Mouse (Mus musculus) hindbrain, postnatal 0 days (tissue): ENCODE data around the gene Gm49378. TPM values are rescaled to one million over a fixed set of nuclear protein-coding genes. Genes with fewer than 3 reads are reported as not detected.
A peak's percentile ranks its signal among the peaks of the same experiment; 100 is the strongest.

ENCODE experiments used
- ATAC-seq: fragments of 200-750 bp; cut with Nextera tagmentation; 2 replicates; pipeline ENCODE4 v1.8.0; 2017; ENCODE audit warnings: mild to moderate bottlenecking, moderate TSS enrichment, moderate library complexity
- DNase-seq: peaks from one replicate; pipeline ENCODE4 v3.0.0-alpha.2; 2015; ENCODE audit warnings: low spot score
- H3K27ac ChIP-seq: fragments of 300-500 bp; sonication (generic); 2 replicates; pipeline ENCODE4 v1.5.1; 2014; ENCODE audit warnings: mild to moderate bottlenecking
- H3K27me3 ChIP-seq: fragments of 300-500 bp; sonication (generic); 2 replicates; pipeline ENCODE4 v1.6.1; 2014; ENCODE audit warnings: low read length, mixed read lengths; ENCODE audit not compliant: insufficient read depth
- H3K36me3 ChIP-seq: fragments of 300-500 bp; sonication (generic); 2 replicates; pipeline ENCODE4 v1.6.1; 2014; ENCODE audit warnings: low read length, mixed read lengths; ENCODE audit not compliant: insufficient read depth
- H3K4me1 ChIP-seq: fragments of 300-500 bp; sonication (generic); 2 replicates; pipeline ENCODE4 v1.6.1; 2014; ENCODE audit warnings: antibody characterized with exemption, low read length, mixed read lengths; ENCODE audit not compliant: insufficient read depth
- H3K4me2 ChIP-seq: fragments of 300-500 bp; sonication (generic); 2 replicates; pipeline ENCODE4 v1.6.1; 2014; ENCODE audit warnings: low read depth, mild to moderate bottlenecking, low read length, moderate library complexity, mixed read lengths
- H3K4me3 ChIP-seq: fragments of 300-500 bp; sonication (generic); 2 replicates; pipeline ENCODE4 v1.5.1; 2014; ENCODE audit warnings: low read length
- H3K9ac ChIP-seq: fragments of 300-500 bp; sonication (generic); replicated peaks from 2 replicates; pipeline ENCODE4 v1.6.1; 2014; ENCODE audit warnings: mild to moderate bottlenecking, low read length, moderate library complexity, mixed read lengths
- H3K9me3 ChIP-seq: fragments of 300-500 bp; sonication (generic); 2 replicates; pipeline ENCODE4 v1.6.1; 2016; ENCODE audit warnings: low read length, mixed read lengths
- CTCF ChIP-seq: IDR thresholded peaks from 2 replicates; pipeline ENCODE4 v1.5.1; 2016; ENCODE audit warnings: antibody characterized with exemption, control low read depth, low read depth
- WGBS: fragments of 180-500 bp; shearing (Covaris S2); extraction: QIAGEN DNeasy Blood & Tissue Kit; methylation state at CpG from one replicate; pipeline ENCODE4 v1.1.7; 2014; 5-methylcytosine and 5-hydroxymethylcytosine counted together
- polyA plus RNA-seq: library from polyadenylated mRNA; unstranded; fragments of >200 nt; fragmentation: Nextera tagmentation; extraction: Ambion mirVana; gene quantifications from 2 replicates; pipeline ENCODE4 v1.2.1, GENCODE M21; 2015
- total RNA-seq: library from RNA; depleted of rRNA; stranded (reverse); fragments of >200 nt; gene quantifications from 2 replicates; pipeline ENCODE4 v1.2.3, GENCODE M21; 2014; rRNA removed

The Gm49378 gene
- total RNA-seq (2.8 and 7.9 TPM in 2 replicates), polyA plus RNA-seq (1.0 and 1.4 TPM in 2 replicates)

DNA sequence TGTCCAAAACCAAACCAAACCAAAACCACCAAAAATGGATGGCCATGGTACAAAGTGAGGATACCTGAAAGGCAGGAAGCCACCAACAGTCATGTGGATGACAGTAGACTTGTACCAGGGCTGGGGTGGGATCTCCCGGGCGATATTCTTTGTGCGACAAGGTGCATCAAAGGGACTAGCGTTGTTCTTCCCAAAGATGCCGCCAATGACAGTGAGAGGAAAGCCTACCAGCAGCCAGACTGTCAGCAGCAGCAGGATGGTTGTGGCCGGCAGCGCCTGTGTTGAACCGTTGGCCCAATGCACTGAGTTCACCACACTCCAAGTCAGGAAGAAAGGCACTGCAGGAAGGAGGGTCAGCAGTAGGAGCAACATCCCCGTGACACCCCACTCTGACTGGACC lies at the start of gene Gm49378:
Gm49378 (minus strand) TSS at position 101 of the 400 bp plus-strand sequence.
- H3K9ac ChIP-seq: no peak within 1 kb of the TSS
- no peak for DNase-seq
- H3K27ac ChIP-seq: no peak within 1 kb of the TSS
- H3K36me3 ChIP-seq: peaks cover 35% of the 10 kb centered on the region; the same call in 1 of the 2 replicates
- H3K9me3 ChIP-seq: no peaks in the 10 kb centered on the region
- TF ChIP-seq CTCF: no peak
- H3K27me3 ChIP-seq: no peaks in the 10 kb centered on the region
- H3K4me2 ChIP-seq: no peak within 1 kb of the TSS
- H3K4me1 ChIP-seq: peaks cover 5% of the 10 kb centered on the region
- ATAC-seq: no peak
- WGBS: 92% methylated on average over 9 of the region's 9 CpGs
- H3K4me3 ChIP-seq: no peak within 1 kb of the TSS

GRCm38 (mm10) chr14:55682118-55682493 lies 44.4 kb upstream of the Gm49378 start:
- H3K4me1 ChIP-seq: no peaks in the 10 kb centered on the region; the same call in 1 of the 2 replicates
- H3K9me3 ChIP-seq: no peaks in the 10 kb centered on the region
- peak; percentile 13 for ATAC-seq
- peak overlapping the region; percentile 95 for H3K4me2 ChIP-seq
- 8% methylated on average over 3 of the region's 3 CpGs for WGBS
- TF ChIP-seq CTCF: no peak
- peak overlapping the region; percentile 65 for H3K4me3 ChIP-seq
- DNase-seq: no peak
- H3K27ac ChIP-seq: 0 out of 2 replicates have a peak overlapping the region, but pooled peaks have one; percentile 76
- H3K27me3 ChIP-seq: no peaks in the 10 kb centered on the region
- peak overlapping the region; percentile 75; the same call in 1 of the 2 replicates for H3K9ac ChIP-seq
- peaks cover 14% of the 10 kb centered on the region for H3K36me3 ChIP-seq

DNA sequence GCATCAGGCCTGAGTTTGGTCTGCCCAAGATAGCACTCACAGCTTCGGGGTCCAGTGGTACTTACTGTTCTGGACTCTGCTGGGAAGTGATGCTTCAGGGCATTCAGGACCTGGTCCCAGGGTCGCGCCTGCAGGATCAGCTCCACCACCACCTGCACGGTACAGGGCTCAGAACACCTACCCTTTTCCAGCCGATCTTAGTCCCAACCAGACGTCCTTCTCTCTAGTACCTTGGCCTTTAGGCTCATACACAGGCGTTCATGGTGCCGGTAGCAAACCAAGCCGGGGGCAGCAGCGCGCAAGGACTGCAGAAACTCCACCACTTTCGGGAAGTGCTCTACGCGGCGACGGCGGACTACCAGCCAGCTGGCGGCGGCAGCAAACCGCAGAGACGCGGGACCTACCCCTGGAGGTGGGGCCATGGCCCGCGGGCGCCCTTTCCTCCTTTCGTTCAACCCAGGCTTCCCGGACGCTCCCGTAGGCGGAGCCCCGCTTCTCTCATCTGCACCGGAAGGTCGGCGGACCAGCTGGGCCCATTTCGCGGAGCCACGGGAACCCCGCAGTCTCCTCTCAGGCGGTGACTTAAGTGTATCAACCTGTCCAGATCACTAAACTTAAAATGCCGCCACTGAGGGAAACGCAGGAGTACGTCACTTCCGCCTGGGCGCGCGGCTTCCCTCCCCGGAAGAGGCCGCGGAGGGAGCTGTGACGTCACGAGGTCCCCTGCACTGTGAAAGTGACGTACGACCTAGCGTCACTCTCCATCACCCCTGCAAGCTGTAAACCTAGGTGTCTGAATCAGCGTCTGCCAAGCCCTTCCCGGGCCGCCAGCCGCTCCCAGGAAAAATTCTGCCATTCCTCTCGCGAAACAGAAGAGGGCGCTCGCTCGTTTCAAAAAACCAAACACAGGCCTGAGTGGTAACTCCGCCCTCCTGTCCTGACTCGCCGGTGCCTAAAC lies 43.7 kb upstream of the Gm49378 start, which contains the start of gene Tinf2:
Tinf2 (minus strand) TSS at position 661 of the 958 bp plus-strand sequence.
- H3K9me3 ChIP-seq: no peaks in the 10 kb centered on the region
- H3K4me2 ChIP-seq: peak within 1 kb of the TSS; percentile 95
- H3K36me3 ChIP-seq: peaks cover 20% of the 10 kb centered on the region
- H3K4me1 ChIP-seq: no peaks in the 10 kb centered on the region; the same call in 1 of the 2 replicates
- H3K4me3 ChIP-seq: peak within 1 kb of the TSS; percentile 65
- TF ChIP-seq CTCF: peak; percentile 85
- ATAC-seq: peak; percentile 99
- H3K27me3 ChIP-seq: no peaks in the 10 kb centered on the region
- peak within 1 kb of the TSS; percentile 76 for H3K27ac ChIP-seq
- DNase-seq: peak; percentile 98
- under 1% methylated on average over 66 of the region's 66 CpGs for WGBS
- H3K9ac ChIP-seq: peak within 1 kb of the TSS; percentile 75

- H3K27me3 ChIP-seq: no peaks in the 10 kb centered on the region
- ATAC-seq (no peak), DNase-seq (no peak)
- peaks cover 4% of the 10 kb centered on the region for H3K4me1 ChIP-seq
- no peak overlapping the region for H3K9ac ChIP-seq
- WGBS: 87% methylated on average over 4 of the region's 4 CpGs
- peaks cover 29% of the 10 kb centered on the region for H3K36me3 ChIP-seq
- no peak for TF ChIP-seq CTCF
- no peak overlapping the region for H3K4me3 ChIP-seq
- H3K27ac ChIP-seq: no peak overlapping the region
- H3K4me2 ChIP-seq: no peak overlapping the region
- H3K9me3 ChIP-seq: no peaks in the 10 kb centered on the region
Measured at GRCm38 (mm10) chr14:55677615-55678014, 39.9 kb upstream of the Gm49378 start.

DNA sequence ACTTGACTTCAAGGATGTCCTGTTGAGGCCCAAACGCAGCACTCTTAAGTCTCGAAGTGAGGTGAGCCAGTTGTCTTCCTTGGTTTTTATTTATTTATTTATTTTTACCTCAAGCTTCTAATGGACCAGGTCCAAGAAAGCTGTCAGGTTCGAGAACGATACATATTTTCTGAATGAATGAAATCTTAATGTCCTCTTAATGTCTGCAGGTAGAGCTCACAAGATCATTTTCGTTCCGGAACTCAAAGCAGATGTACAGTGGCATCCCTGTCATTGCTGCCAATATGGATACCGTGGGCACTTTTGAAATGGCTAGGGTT lies 35.0 kb upstream of the Gm49378 start:
- 82% methylated on average over 7 of the region's 7 CpGs for WGBS
- Histone ChIP-seq H3K27me3 (no peaks in the 10 kb centered on the region), H3K27ac (0 out of 2 replicates have a peak overlapping the region, but pooled peaks have one; percentile 82), H3K36me3 (peaks cover 16% of the 10 kb centered on the region; the same call in 1 of the 2 replicates), H3K9ac (no peak overlapping the region), H3K9me3 (no peaks in the 10 kb centered on the region), H3K4me2 (peak overlapping the region; percentile 62), H3K4me3 (peak overlapping the region; percentile 60), H3K4me1 (peaks cover 4% of the 10 kb centered on the region)
- no peak for TF ChIP-seq CTCF
- ATAC-seq (no peak), DNase-seq (no peak)

DNA sequence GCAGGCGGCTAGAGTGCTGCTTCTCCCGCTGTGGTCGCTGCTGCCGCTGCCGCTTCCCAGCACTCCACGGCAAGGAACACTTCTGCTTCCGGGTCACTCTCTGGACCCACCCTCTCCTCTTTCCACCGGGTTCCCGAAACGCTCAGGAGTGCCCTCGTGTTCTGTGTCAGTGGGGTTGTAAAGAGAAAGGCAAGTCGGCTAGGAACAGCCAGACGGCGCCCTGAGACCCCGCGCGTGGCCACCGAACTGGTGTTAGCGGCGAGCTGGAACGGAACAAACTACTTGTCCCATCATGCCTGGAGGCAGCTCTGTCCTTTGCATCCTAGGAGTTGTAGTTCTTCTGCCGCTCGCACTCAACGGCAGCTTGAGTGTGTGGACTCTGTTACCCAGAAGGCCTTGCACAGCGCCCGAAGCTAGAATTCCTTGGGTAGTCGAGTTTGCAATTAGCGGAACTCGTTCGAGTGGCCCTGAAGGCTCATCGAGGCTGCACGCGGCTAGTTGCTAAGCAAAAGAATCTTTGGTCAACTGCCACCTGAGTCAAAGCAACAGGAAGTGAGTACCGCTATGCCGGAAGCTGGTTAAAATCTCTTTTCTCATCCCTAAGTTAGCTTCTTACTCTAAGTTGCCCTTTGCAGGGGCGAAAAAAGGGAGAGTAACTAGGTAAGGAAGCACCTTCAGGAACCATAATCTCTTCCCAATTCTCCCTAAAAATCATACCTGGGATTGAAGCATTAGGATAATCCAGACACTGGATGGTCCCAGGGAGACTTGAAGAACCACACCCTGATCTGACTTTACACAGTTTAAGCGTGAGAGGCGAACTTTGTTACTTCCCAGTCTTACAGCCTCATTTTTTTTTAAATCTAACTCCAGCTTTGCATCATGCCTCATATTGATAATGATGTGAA lies 34.4 kb upstream of the Gm49378 start, which contains the start of the genes Gmpr2 and Nedd8:
Gmpr2 (plus strand) TSS at position 109 of the 908 bp plus-strand sequence.
Nedd8 (minus strand) TSS at position 292 of the 908 bp plus-strand sequence.
- 1% methylated on average over 38 of the region's 38 CpGs for WGBS
- Histone ChIP-seq H3K4me3 (peak within 1 kb of the TSS; percentile 60), H3K4me1 (peaks cover 4% of the 10 kb centered on the region), H3K27me3 (no peaks in the 10 kb centered on the region), H3K36me3 (peaks cover 14% of the 10 kb centered on the region; the same call in 1 of the 2 replicates), H3K4me2 (peak within 1 kb of the TSS; percentile 62), H3K9me3 (no peaks in the 10 kb centered on the region), H3K9ac (peak within 1 kb of the TSS; percentile 54), H3K27ac (peak within 1 kb of the TSS; percentile 82)
- TF ChIP-seq CTCF: no peak
- ATAC-seq (peak; percentile 97), DNase-seq (peak; percentile 97)
